Mouse (Mus musculus) heart, adult 8-10 months (tissue): ENCODE results near the gene Tecpr2. TPM values are rescaled to one million over a fixed set of nuclear protein-coding genes. Genes with fewer than 3 reads are reported as not detected.
A peak's percentile ranks its signal among the peaks of the same experiment; 100 is the strongest.

ENCODE experiments used
- DNase-seq: peaks from one replicate; pipeline ENCODE4 v3.0.0; 2022; ENCODE audit warnings: low spot score
- total RNA-seq, 4 experiments: library from RNA; stranded (reverse); gene quantifications; 2 replicates each; pipeline ENCODE4 v1.2.4; 2022

The Tecpr2 gene
- total RNA-seq, 4 experiments from 2014 or later, result 4.9 to 5.8 (median 5.3) TPM

- DNase-seq, result no peak
Observed at GRCm38 (mm10) chr12:110864008-110864407, 25.1 kb upstream of the Tecpr2 start.

- no peak for DNase-seq
Observed at GRCm38 (mm10) chr12:110865571-110865970, 23.5 kb upstream of the Tecpr2 start.

- DNase-seq, result no peak
Observed at GRCm38 (mm10) chr12:110865989-110866388, 23.1 kb upstream of the Tecpr2 start.

- DNase-seq, result no peak
Observed at GRCm38 (mm10) chr12:110870107-110870506, 19.0 kb upstream of the Tecpr2 start.

- DNase-seq, result no peak
Observed at GRCm38 (mm10) chr12:110871247-110871646, 17.8 kb upstream of the Tecpr2 start.

- no peak for DNase-seq
Observed at GRCm38 (mm10) chr12:110875351-110875750, 13.7 kb upstream of the Tecpr2 start.

GRCm38 (mm10) chr12:110882291-110882690, 6.8 kb upstream of the Tecpr2 start:
- DNase-seq, result no peak

- DNase-seq, result no peak
Observed at GRCm38 (mm10) chr12:110885251-110885650, 3.8 kb upstream of the Tecpr2 start.

- no peak for DNase-seq
Observed at GRCm38 (mm10) chr12:110888106-110888505, 958 bp upstream of the Tecpr2 start.

- no peak for DNase-seq
Observed at GRCm38 (mm10) chr12:110888606-110889005, 458 bp upstream of the Tecpr2 start.

GRCm38 (mm10) chr12:110891887-110892286, 2.8 kb downstream of the Tecpr2 start:
- no peak for DNase-seq

- no peak for DNase-seq
Observed at GRCm38 (mm10) chr12:110902106-110902505, 13.0 kb downstream of the Tecpr2 start.

GRCm38 (mm10) chr12:110903536-110903935, 14.5 kb downstream of the Tecpr2 start:
- no peak for DNase-seq

GRCm38 (mm10) chr12:110907845-110908244, 18.8 kb downstream of the Tecpr2 start:
- DNase-seq, result no peak

- no peak for DNase-seq
Observed at GRCm38 (mm10) chr12:110909962-110910361, 20.9 kb downstream of the Tecpr2 start.

- no peak for DNase-seq
Observed at GRCm38 (mm10) chr12:110915761-110916160, 26.7 kb downstream of the Tecpr2 start.

- no peak for DNase-seq
Observed at GRCm38 (mm10) chr12:110920254-110920653, 31.2 kb downstream of the Tecpr2 start.

GRCm38 (mm10) chr12:110921572-110921971, 32.5 kb downstream of the Tecpr2 start:
- DNase-seq, result no peak

- DNase-seq, result no peak
Observed at GRCm38 (mm10) chr12:110932820-110933219, 43.8 kb downstream of the Tecpr2 start.

GRCm38 (mm10) chr12:110935983-110936620, 47.0 kb downstream of the Tecpr2 start:
- peak; percentile 77 for DNase-seq

GRCm38 (mm10) chr12:110937496-110937895, 48.4 kb downstream of the Tecpr2 start:
- DNase-seq, result no peak

GRCm38 (mm10) chr12:110939385-110939784, 50.3 kb downstream of the Tecpr2 start:
- DNase-seq, result no peak

- no peak for DNase-seq
Observed at GRCm38 (mm10) chr12:110940869-110941268, 51.8 kb downstream of the Tecpr2 start.

GRCm38 (mm10) chr12:110946216-110946615, 57.2 kb downstream of the Tecpr2 start:
- no peak for DNase-seq
